Mouse (Mus musculus): ENCODE measurements at regions not wholly inside any gene's neighbourhood (a gene's known extent, or its start where the extent isn't known, plus 50 kb on each side); places are given as distances from the start of the nearest gene placed in this dataset.

DNA sequence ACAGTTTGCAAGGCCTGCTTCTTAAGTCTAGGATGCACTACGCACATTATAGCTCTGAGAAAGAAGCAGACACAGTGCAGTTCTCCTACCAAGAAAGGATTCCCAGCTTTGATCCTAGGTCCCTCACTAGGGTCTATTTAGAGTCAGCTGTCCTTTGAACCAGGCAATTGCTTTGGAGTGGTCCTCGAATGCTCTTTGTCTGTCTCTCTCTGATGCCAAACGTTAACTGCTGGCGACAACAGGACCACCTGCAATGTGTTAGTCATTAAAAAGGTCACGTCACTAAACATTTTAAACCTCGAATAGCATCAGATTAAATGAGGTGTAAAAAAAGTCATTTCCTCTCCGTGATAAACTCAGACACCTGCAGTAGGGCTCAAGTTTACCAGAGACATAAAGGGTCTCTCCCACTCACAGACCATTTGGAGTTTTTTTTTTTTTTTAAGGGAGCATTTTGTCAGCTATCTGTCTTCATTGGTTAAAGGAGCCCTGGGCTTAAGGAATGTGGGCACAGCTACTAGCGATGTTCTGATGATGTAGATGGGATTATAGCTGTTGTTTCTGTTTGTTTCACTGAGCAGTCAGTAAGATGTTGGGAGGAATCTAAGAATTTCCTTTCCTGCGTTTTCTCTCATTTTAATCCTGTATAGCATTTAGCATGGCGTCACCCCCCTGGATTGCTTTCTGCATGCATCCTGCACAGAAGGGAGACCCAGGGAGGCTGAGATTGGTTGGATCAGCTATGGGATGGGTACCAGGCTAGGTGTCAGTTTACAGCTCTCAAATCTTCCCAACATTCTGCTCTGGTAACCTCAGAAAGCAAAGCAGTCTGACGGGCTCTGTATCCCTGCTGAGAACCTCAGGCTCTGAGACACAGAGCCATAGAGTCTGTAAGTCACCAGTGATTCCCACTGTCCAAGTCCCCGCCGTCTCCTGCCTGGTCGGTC is 615.3 kb upstream of the Sall1 start:
- no peaks in the 10 kb centered on the region for H3K4me1 ChIP-seq (ENCODE audit: control insufficient read depth, insufficient read depth, low read length)
- WGBS = 38% methylated on average over 14 of the region's 14 CpGs
- TF ChIP-seq POLR2A (IDR thresholded peaks at IDR 0.05; ENCODE audit: borderline replicate concordance, extremely low read depth, low read depth, low read length) = no peak
- no peak for TF ChIP-seq CTCF (IDR thresholded peaks at IDR 0.05; ENCODE audit: insufficient read depth, low read length)
- no peak for DNase-seq
- H3K4me3 ChIP-seq (replicated peaks; ENCODE audit: extremely low read depth, low read depth, low read length) = no peak overlapping the region

DNA sequence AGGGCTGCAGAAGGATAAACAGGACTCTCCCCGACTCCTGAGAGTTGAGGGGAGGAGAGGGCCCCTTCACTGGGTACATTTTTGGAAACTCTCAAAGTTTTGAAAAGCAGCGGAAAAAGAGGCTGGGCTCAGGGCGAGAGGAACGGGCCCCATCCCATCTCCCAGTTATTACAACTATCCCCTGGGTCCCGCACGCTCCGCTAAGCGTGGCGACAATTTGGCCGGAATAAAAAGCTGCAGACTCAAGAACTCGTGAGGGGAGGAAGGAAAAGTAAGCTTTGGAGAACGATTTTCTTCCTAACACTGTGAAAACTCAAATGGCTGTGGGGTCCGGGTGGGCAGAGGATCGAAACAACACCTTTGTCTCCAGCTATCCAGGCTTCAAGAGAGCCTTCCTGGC is 611.4 kb upstream of the Sall1 start:
- DNase-seq = no peak
- Histone ChIP-seq H3K4me1 (ENCODE audit: control insufficient read depth, insufficient read depth, low read length) (no peaks in the 10 kb centered on the region), H3K4me3 (replicated peaks; ENCODE audit: extremely low read depth, low read depth, low read length) (no peak overlapping the region)
- 81% methylated on average over 14 of the region's 14 CpGs for WGBS
- TF ChIP-seq POLR2A (IDR thresholded peaks at IDR 0.05; ENCODE audit: borderline replicate concordance, extremely low read depth, low read depth, low read length) = no peak
- TF ChIP-seq CTCF (IDR thresholded peaks at IDR 0.05; ENCODE audit: insufficient read depth, low read length) = no peak

DNA sequence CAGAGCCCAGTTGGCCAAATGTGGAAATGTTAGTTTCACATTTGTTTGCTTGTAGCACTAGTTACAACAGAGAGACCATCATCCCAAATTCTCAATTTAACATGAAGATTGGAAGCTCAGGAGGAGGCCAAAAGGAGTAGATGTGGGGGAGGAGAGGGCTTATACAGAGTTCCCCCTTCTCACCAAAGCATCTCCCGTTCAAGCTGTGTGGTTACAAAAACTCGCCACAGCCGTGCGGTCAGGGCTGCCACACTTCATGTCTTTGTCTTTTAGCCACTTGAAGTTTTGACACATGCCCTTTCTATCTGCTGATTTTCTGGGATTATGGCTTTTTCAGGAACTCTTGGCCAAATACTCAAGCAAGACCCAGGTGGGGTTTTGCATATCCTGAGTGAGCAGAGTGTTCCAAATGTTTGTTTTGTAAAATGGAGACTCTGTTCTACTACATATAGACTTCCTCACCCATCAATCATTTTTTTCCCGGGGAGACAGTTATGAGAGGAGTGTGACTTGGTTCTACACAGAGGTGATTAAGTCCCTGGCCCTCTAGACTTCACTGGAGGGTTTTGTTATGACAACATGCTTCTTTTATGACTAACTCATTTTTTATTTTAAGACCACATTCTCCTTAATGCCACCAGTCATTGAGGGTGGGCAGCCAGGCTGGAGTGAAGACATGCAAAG is 605.4 kb upstream of the Sall1 start:
- Histone ChIP-seq H3K4me3 (replicated peaks; ENCODE audit: extremely low read depth, low read depth, low read length) (no peak overlapping the region), H3K4me1 (ENCODE audit: control insufficient read depth, insufficient read depth, low read length) (no peaks in the 10 kb centered on the region)
- no peak for TF ChIP-seq POLR2A (IDR thresholded peaks at IDR 0.05; ENCODE audit: borderline replicate concordance, extremely low read depth, low read depth, low read length)
- no peak for TF ChIP-seq CTCF (IDR thresholded peaks at IDR 0.05; ENCODE audit: insufficient read depth, low read length)
- DNase-seq = no peak
- 58% methylated on average over 5 of the region's 5 CpGs for WGBS

GRCm38 (mm10) chr8:89646946-89647345 is 603.0 kb upstream of the Sall1 start:
- Histone ChIP-seq H3K4me1 (ENCODE audit: control insufficient read depth, insufficient read depth, low read length) (no peaks in the 10 kb centered on the region), H3K4me3 (replicated peaks; ENCODE audit: extremely low read depth, low read depth, low read length) (no peak overlapping the region)
- WGBS = 90% methylated on average over 5 of the region's 5 CpGs

DNA sequence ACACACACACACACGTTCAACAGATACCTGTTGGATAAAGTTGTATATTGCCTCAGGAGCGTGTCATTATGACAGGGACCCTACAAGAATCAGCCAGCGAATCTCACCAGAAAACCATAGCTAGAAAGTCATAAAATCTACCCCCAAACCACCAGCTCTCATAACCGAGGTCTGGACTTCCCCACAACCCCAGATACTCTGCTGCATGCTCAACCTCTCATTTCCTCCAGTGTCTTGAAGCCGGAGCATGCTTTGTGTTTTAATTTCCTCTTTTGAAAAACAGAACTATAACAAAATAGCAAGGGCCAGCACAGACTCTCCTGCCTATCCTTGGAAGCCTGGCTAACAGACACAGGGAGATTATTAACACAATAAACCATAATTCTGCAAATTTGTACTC is 597.4 kb upstream of the Sall1 start:
- Histone ChIP-seq H3K4me1 (ENCODE audit: control insufficient read depth, insufficient read depth, low read length) (no peaks in the 10 kb centered on the region), H3K4me3 (replicated peaks; ENCODE audit: extremely low read depth, low read depth, low read length) (no peak overlapping the region)
- TF ChIP-seq POLR2A (IDR thresholded peaks at IDR 0.05; ENCODE audit: borderline replicate concordance, extremely low read depth, low read depth, low read length) = no peak
- DNase-seq = no peak
- WGBS = 48% methylated on average over 5 of the region's 5 CpGs

More at GRCm38 (mm10) chr8:89646946-89647345, 603.0 kb upstream of the Sall1 start:
- no peak for TF ChIP-seq CTCF (IDR thresholded peaks at IDR 0.05; ENCODE audit: insufficient read depth, low read length)
- no peak for TF ChIP-seq POLR2A (IDR thresholded peaks at IDR 0.05; ENCODE audit: borderline replicate concordance, extremely low read depth, low read depth, low read length)
- DNase-seq = no peak

- Histone ChIP-seq H3K4me3 (replicated peaks; ENCODE audit: extremely low read depth, low read depth, low read length) (no peak overlapping the region), H3K4me1 (ENCODE audit: control insufficient read depth, insufficient read depth, low read length) (no peaks in the 10 kb centered on the region; the same call in 1 of the 2 replicates)
- no peak for DNase-seq
- TF ChIP-seq CTCF (IDR thresholded peaks at IDR 0.05; ENCODE audit: insufficient read depth, low read length) (no peak), POLR2A (IDR thresholded peaks at IDR 0.05; ENCODE audit: borderline replicate concordance, extremely low read depth, low read depth, low read length) (no peak)
- WGBS = 88% methylated on average over 2 of the region's 2 CpGs
Measured at GRCm38 (mm10) chr8:89634864-89635263, 590.9 kb upstream of the Sall1 start.

DNA sequence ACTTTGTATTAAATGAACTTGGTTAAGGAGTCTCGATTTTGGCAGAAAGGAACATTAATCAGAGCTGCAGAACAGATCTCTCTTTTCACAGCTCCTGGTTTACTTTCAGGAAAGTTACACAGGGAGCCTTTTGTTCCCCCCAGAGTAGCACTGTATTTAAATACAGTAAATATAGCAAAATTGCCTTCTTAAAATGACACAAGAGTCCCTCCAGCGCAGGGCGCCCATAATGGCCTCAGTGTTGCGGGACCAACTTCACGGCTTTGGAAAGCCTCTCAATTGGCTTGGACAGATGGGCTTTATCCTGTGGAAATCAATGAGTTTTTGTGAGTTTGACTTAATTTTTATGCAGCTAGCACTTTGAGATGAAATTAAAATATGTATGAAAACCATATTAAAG is 588.3 kb upstream of the Sall1 start:
- TF ChIP-seq POLR2A (IDR thresholded peaks at IDR 0.05; ENCODE audit: borderline replicate concordance, extremely low read depth, low read depth, low read length) (no peak), CTCF (IDR thresholded peaks at IDR 0.05; ENCODE audit: insufficient read depth, low read length) (no peak)
- DNase-seq = no peak
- 55% methylated on average over 5 of the region's 5 CpGs for WGBS
- H3K4me3 ChIP-seq (replicated peaks; ENCODE audit: extremely low read depth, low read depth, low read length) = no peak overlapping the region
- no peaks in the 10 kb centered on the region; the same call in 1 of the 2 replicates for H3K4me1 ChIP-seq (ENCODE audit: control insufficient read depth, insufficient read depth, low read length)

GRCm38 (mm10) chr8:89630540-89630939 is 586.6 kb upstream of the Sall1 start:
- DNase-seq = peak; percentile 10
- Histone ChIP-seq H3K4me1 (ENCODE audit: control insufficient read depth, insufficient read depth, low read length) (no peaks in the 10 kb centered on the region; the same call in 1 of the 2 replicates), H3K4me3 (replicated peaks; ENCODE audit: extremely low read depth, low read depth, low read length) (no peak overlapping the region)
- WGBS = 73% methylated on average over 3 of the region's 3 CpGs
- TF ChIP-seq CTCF (IDR thresholded peaks at IDR 0.05; ENCODE audit: insufficient read depth, low read length) = peak; percentile 52
- TF ChIP-seq POLR2A (IDR thresholded peaks at IDR 0.05; ENCODE audit: borderline replicate concordance, extremely low read depth, low read depth, low read length) = no peak

GRCm38 (mm10) chr8:89618089-89618488 is 574.1 kb upstream of the Sall1 start:
- Histone ChIP-seq H3K4me3 (replicated peaks; ENCODE audit: extremely low read depth, low read depth, low read length) (no peak overlapping the region), H3K4me1 (ENCODE audit: control insufficient read depth, insufficient read depth, low read length) (no peaks in the 10 kb centered on the region)
- no peak for DNase-seq
- 64% methylated on average over 7 of the region's 7 CpGs for WGBS
- TF ChIP-seq CTCF (IDR thresholded peaks at IDR 0.05; ENCODE audit: insufficient read depth, low read length) (no peak), POLR2A (IDR thresholded peaks at IDR 0.05; ENCODE audit: borderline replicate concordance, extremely low read depth, low read depth, low read length) (no peak)

All from lung, adult 2 months (tissue).